Mouse (Mus musculus): ENCODE data around the gene Map3k20. TPM values are rescaled to one million over a fixed set of nuclear protein-coding genes. Genes with fewer than 3 reads are reported as not detected.

The Map3k20 gene
- polyA plus RNA-seq, 1 experiment: 6.9 TPM

- Histone ChIP-seq H3K4me1 (ENCODE audit: control insufficient read depth, insufficient read depth, low read length) (no peaks in the 10 kb centered on the region), H3K4me3 (replicated peaks; ENCODE audit: insufficient read depth, low read depth, low read length) (no peak overlapping the region), H3K27me3 (ENCODE audit: control insufficient read depth, insufficient read depth, low read length) (no peaks in the 10 kb centered on the region), H3K27ac (ENCODE audit: insufficient read depth, low read length) (no peak overlapping the region)
- 82% methylated on average over 12 of the region's 12 CpGs for WGBS
- no peak for DNase-seq
- TF ChIP-seq POLR2A (IDR thresholded peaks at IDR 0.05; ENCODE audit: borderline replicate concordance, insufficient read depth, low read length) (no peak), CTCF (IDR thresholded peaks at IDR 0.05; ENCODE audit: borderline replicate concordance, insufficient read depth, low read depth, low read length) (no peak)
Measured at GRCm38 (mm10) chr2:72399469-72400195, 114.2 kb downstream of the Map3k20 start.

GRCm38 (mm10) chr2:72401290-72401689 lies 115.9 kb downstream of the Map3k20 start:
- TF ChIP-seq POLR2A (IDR thresholded peaks at IDR 0.05; ENCODE audit: borderline replicate concordance, insufficient read depth, low read length) (no peak), CTCF (IDR thresholded peaks at IDR 0.05; ENCODE audit: borderline replicate concordance, insufficient read depth, low read depth, low read length) (no peak)
- no peak overlapping the region for H3K4me3 ChIP-seq (replicated peaks; ENCODE audit: insufficient read depth, low read depth, low read length)
- no peaks in the 10 kb centered on the region for H3K4me1 ChIP-seq (ENCODE audit: control insufficient read depth, insufficient read depth, low read length)
- 80% methylated on average over 9 of the region's 9 CpGs for WGBS
- H3K27ac ChIP-seq (ENCODE audit: insufficient read depth, low read length): no peak overlapping the region
- DNase-seq: no peak
- no peaks in the 10 kb centered on the region for H3K27me3 ChIP-seq (ENCODE audit: control insufficient read depth, insufficient read depth, low read length)

GRCm38 (mm10) chr2:72405621-72406555 lies 120.5 kb downstream of the Map3k20 start:
- H3K4me3 ChIP-seq (replicated peaks; ENCODE audit: insufficient read depth, low read depth, low read length): no peak overlapping the region
- WGBS: 91% methylated on average over 12 of the region's 12 CpGs
- H3K4me1 ChIP-seq (ENCODE audit: control insufficient read depth, insufficient read depth, low read length): no peaks in the 10 kb centered on the region
- no peak for DNase-seq
- no peak overlapping the region for H3K27ac ChIP-seq (ENCODE audit: insufficient read depth, low read length)
- TF ChIP-seq CTCF (IDR thresholded peaks at IDR 0.05; ENCODE audit: borderline replicate concordance, insufficient read depth, low read depth, low read length) (no peak), POLR2A (IDR thresholded peaks at IDR 0.05; ENCODE audit: borderline replicate concordance, insufficient read depth, low read length) (no peak)
- H3K27me3 ChIP-seq (ENCODE audit: control insufficient read depth, insufficient read depth, low read length): no peaks in the 10 kb centered on the region

- 76% methylated on average over 10 of the region's 10 CpGs for WGBS
- Histone ChIP-seq H3K4me1 (ENCODE audit: control insufficient read depth, insufficient read depth, low read length) (no peaks in the 10 kb centered on the region), H3K27me3 (ENCODE audit: control insufficient read depth, insufficient read depth, low read length) (no peaks in the 10 kb centered on the region), H3K4me3 (replicated peaks; ENCODE audit: insufficient read depth, low read depth, low read length) (no peak overlapping the region), H3K27ac (ENCODE audit: insufficient read depth, low read length) (no peak overlapping the region)
- TF ChIP-seq POLR2A (IDR thresholded peaks at IDR 0.05; ENCODE audit: borderline replicate concordance, insufficient read depth, low read length) (no peak), CTCF (IDR thresholded peaks at IDR 0.05; ENCODE audit: borderline replicate concordance, insufficient read depth, low read depth, low read length) (no peak)
- no peak for DNase-seq
Measured at GRCm38 (mm10) chr2:72406701-72407100, 121.3 kb downstream of the Map3k20 start.

- DNase-seq: no peak
- H3K27ac ChIP-seq (ENCODE audit: insufficient read depth, low read length): no peak overlapping the region
- no peaks in the 10 kb centered on the region for H3K4me1 ChIP-seq (ENCODE audit: control insufficient read depth, insufficient read depth, low read length)
- TF ChIP-seq CTCF (IDR thresholded peaks at IDR 0.05; ENCODE audit: borderline replicate concordance, insufficient read depth, low read depth, low read length) (no peak), POLR2A (IDR thresholded peaks at IDR 0.05; ENCODE audit: borderline replicate concordance, insufficient read depth, low read length) (no peak)
- H3K4me3 ChIP-seq (replicated peaks; ENCODE audit: insufficient read depth, low read depth, low read length): no peak overlapping the region
- 64% methylated on average over 17 of the region's 17 CpGs for WGBS
- H3K27me3 ChIP-seq (ENCODE audit: control insufficient read depth, insufficient read depth, low read length): no peaks in the 10 kb centered on the region
Measured at GRCm38 (mm10) chr2:72407341-72408092, 122.1 kb downstream of the Map3k20 start.

- DNase-seq: no peak
- Histone ChIP-seq H3K4me1 (ENCODE audit: control insufficient read depth, insufficient read depth, low read length) (no peaks in the 10 kb centered on the region), H3K4me3 (replicated peaks; ENCODE audit: insufficient read depth, low read depth, low read length) (no peak overlapping the region), H3K27me3 (ENCODE audit: control insufficient read depth, insufficient read depth, low read length) (no peaks in the 10 kb centered on the region), H3K27ac (ENCODE audit: insufficient read depth, low read length) (no peak overlapping the region)
- 92% methylated on average over 10 of the region's 10 CpGs for WGBS
- no peak for TF ChIP-seq POLR2A (IDR thresholded peaks at IDR 0.05; ENCODE audit: borderline replicate concordance, insufficient read depth, low read length)
- no peak for TF ChIP-seq CTCF (IDR thresholded peaks at IDR 0.05; ENCODE audit: borderline replicate concordance, insufficient read depth, low read depth, low read length)
Measured at GRCm38 (mm10) chr2:72409968-72410367, 124.5 kb downstream of the Map3k20 start.

GRCm38 (mm10) chr2:72412266-72412665 lies 126.8 kb downstream of the Map3k20 start:
- Histone ChIP-seq H3K4me1 (ENCODE audit: control insufficient read depth, insufficient read depth, low read length) (no peaks in the 10 kb centered on the region), H3K27me3 (ENCODE audit: control insufficient read depth, insufficient read depth, low read length) (no peaks in the 10 kb centered on the region), H3K4me3 (replicated peaks; ENCODE audit: insufficient read depth, low read depth, low read length) (no peak overlapping the region), H3K27ac (ENCODE audit: insufficient read depth, low read length) (no peak overlapping the region)
- no peak for DNase-seq
- TF ChIP-seq CTCF (IDR thresholded peaks at IDR 0.05; ENCODE audit: borderline replicate concordance, insufficient read depth, low read depth, low read length): no peak
- no peak for TF ChIP-seq POLR2A (IDR thresholded peaks at IDR 0.05; ENCODE audit: borderline replicate concordance, insufficient read depth, low read length)
- WGBS: 95% methylated on average over 4 of the region's 4 CpGs

All from cerebellum, adult 2 months (tissue).